Mouse (Mus musculus) G1E (cell line): ENCODE measurements around the gene Dolpp1. TPM values are rescaled to one million over a fixed set of nuclear protein-coding genes. Genes with fewer than 3 reads are reported as not detected.

ENCODE experiments used
- ATAC-seq: 2 replicates; pipeline ENCODE4 v1.8.0; 2016; ENCODE audit warnings: mild to moderate bottlenecking; ENCODE audit not compliant: insufficient number of reproducible peaks, poor library complexity, low FRiP score, severe bottlenecking; ENCODE audit errors: extremely low read depth
- DNase-seq: peaks from one replicate; pipeline ENCODE4 v3.0.0; 2012; ENCODE audit warnings: low spot score
- H3K27me3 ChIP-seq: 2 replicates; pipeline ENCODE4 v1.6.1; 2012; ENCODE audit warnings: mild to moderate bottlenecking, low read length, inconsistent platforms; ENCODE audit not compliant: insufficient read depth
- H3K36me3 ChIP-seq: replicated peaks from 2 replicates; pipeline ENCODE3; 2012; ENCODE audit warnings: mild to moderate bottlenecking, inconsistent platforms
- H3K4me1 ChIP-seq: 2 replicates; pipeline ENCODE4 v1.6.1; 2012; ENCODE audit warnings: low read depth, low read length, inconsistent platforms, mixed read lengths; ENCODE audit not compliant: insufficient read depth
- H3K4me3 ChIP-seq: 2 replicates; pipeline ENCODE4 v1.5.1; 2012; ENCODE audit warnings: low read depth, mild to moderate bottlenecking, inconsistent platforms, low read length, moderate library complexity, mixed read lengths
- H3K9me3 ChIP-seq: replicated peaks from 2 replicates; pipeline ENCODE4 v1.6.1; 2012; ENCODE audit warnings: inconsistent platforms
- CTCF ChIP-seq: IDR thresholded peaks from 2 replicates; pipeline ENCODE4 v1.5.1; 2012; ENCODE audit warnings: low read depth, low read length, inconsistent platforms, mixed read lengths
- GATA1 ChIP-seq: IDR thresholded peaks from 2 replicates; pipeline ENCODE4 v1.6.1; 2012; ENCODE audit warnings: borderline replicate concordance, low read length, inconsistent platforms, mixed read lengths
- GATA2 ChIP-seq: IDR thresholded peaks from 2 replicates; pipeline ENCODE4 v1.6.1; 2012; ENCODE audit warnings: low read depth, low read length, inconsistent platforms, borderline replicate concordance
- POLR2AphosphoS5 ChIP-seq: IDR thresholded peaks from 2 replicates; pipeline ENCODE4 v1.6.1; 2012; ENCODE audit warnings: low read depth, low read length, inconsistent platforms; ENCODE audit not compliant: insufficient replicate concordance
- TAL1 ChIP-seq: conservative IDR thresholded peaks from 2 replicates; pipeline ENCODE4 v1.6.1; 2012; ENCODE audit warnings: low read depth, low read length, inconsistent platforms, mixed read lengths
- polyA plus RNA-seq: library from polyadenylated mRNA; stranded (reverse); fragments of >175 nt; gene quantifications from 2 replicates; pipeline ENCODE4 v1.2.3, GENCODE M21; 2012
- total RNA-seq, 2 experiments: library from RNA; stranded (forward) in 1 of 2; stranded (reverse) in 1 of 2; fragments of 200-1000 nt in 1 of 2; fragments of >200 nt in 1 of 2; fragmentation: Nextera tagmentation in 1 of 2; gene quantifications; 2 replicates each; pipeline ENCODE4 v1.2.3; 2014 to 2017

The Dolpp1 gene
- total and polyA plus RNA-seq, 3 experiments: 17.3 to 25.8 (median 23.2) TPM

DNA sequence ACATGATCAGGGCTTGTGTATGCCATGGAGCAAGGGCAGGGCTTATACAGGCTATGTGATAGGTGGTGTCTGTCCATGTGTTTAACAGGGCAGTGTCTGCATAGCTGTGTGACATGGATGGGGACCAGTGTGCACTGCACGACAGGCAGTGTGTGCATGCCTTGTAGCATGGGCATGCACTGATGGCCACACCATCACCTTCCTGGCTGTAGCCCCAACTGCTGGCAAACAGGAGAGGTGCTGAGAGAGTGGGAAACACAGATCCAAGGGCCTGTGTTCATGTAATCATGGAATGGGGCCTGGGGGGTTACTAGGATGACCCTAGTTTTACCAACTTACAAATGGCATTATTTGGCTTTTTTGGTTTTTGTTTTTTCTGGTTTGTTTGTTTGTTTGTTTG lies 11.8 kb downstream of the Dolpp1 start:
- DNase-seq (no peak), ATAC-seq (no peak)
- TF ChIP-seq TAL1 (no peak), CTCF (no peak), GATA2 (no peak), GATA1 (no peak), POLR2AphosphoS5 (no peak)
- Histone ChIP-seq H3K9me3 (no peaks in the 10 kb centered on the region), H3K36me3 (peaks cover 98% of the 10 kb centered on the region), H3K4me1 (peaks cover 16% of the 10 kb centered on the region), H3K4me3 (peak overlapping the region; percentile 1; the same call in 1 of the 2 replicates), H3K27me3 (no peaks in the 10 kb centered on the region)

DNA sequence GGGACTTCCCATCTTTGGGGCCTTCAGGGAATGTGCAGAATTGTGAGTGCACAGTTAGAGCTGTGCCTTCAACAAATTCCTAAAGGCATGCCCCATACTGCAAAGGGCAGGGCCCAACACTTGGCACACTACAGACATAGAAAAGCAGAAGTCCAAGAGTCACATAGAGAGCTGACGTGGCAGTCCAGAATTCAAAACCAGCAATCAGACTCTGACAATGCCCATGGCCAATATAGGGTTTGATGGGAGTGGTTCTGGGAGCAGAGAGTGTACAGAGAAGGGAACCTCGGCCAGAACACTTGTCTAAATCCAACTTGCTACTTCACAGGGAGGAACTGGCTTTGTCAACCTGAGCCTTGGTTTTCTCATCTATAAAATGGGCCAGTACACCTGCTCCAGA lies 15.2 kb downstream of the Dolpp1 start:
- no peaks in the 10 kb centered on the region for H3K27me3 ChIP-seq
- no peak for TF ChIP-seq GATA1
- no peak for TF ChIP-seq POLR2AphosphoS5
- TF ChIP-seq TAL1: no peak
- TF ChIP-seq CTCF: no peak
- TF ChIP-seq GATA2: no peak
- no peak for ATAC-seq
- H3K4me3 ChIP-seq: no peak overlapping the region
- 0 out of 2 replicates have a peak, but pooled peaks cover 2% of the 10 kb centered on the region for H3K4me1 ChIP-seq
- no peak for DNase-seq
- peaks cover 96% of the 10 kb centered on the region for H3K36me3 ChIP-seq
- no peaks in the 10 kb centered on the region for H3K9me3 ChIP-seq

DNA sequence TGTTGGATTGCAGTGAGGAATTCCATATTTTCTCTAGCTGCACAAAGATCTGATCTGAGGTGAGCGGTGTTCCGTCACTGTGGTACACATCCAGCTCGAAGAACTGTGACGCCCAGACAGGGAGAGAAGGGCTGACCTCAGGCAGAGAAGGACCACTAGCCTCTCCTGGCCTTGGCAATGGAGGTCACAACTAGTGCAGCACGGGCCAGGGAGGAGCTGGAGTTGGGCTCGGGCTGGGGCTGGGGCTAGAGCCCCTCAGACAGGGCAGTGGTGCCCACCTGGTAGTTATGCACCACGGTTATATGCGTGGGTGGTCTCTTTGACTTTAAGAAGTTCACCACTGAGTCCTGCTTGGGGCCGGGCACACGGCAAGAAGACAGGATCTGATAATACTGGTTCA lies 15.7 kb downstream of the Dolpp1 start:
- no peak for ATAC-seq
- DNase-seq: no peak
- no peaks in the 10 kb centered on the region for H3K9me3 ChIP-seq
- H3K4me1 ChIP-seq: peaks cover 2% of the 10 kb centered on the region; the same call in 1 of the 2 replicates
- H3K27me3 ChIP-seq: no peaks in the 10 kb centered on the region
- H3K36me3 ChIP-seq: peaks cover 96% of the 10 kb centered on the region
- H3K4me3 ChIP-seq: no peak overlapping the region
- TF ChIP-seq POLR2AphosphoS5 (no peak), GATA1 (no peak), TAL1 (no peak), GATA2 (no peak), CTCF (no peak)

DNA sequence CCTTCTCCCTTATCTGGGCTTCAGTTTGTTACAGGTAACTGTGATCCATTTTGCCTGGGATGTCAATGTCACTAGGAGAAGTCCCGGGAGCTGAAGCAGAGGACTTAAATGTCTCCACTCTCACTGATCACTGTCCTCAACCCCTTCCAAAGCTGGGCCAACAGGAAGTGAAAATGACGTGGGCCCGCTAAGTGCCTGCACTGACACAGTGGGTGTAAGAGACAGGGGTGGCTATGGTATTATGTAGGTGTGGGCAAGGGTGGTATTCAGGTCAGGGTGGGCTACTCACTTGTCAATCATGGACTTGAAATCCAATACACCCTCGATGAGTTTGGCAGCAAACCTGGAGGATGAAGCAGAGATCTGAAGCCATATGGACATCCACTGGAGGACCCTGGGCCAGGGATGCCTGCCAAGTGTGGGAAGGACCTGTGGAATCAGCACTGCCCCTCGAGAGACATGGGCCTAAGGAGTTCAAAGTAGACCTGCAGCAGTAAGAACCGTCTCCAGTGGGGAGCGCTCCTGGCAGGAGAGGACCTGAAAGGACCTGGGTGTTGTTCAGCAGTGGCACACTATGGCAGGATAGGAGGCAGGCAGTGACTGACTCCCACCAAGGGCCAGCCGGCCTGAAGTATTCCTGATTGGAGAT lies 16.5 kb downstream of the Dolpp1 start:
- ATAC-seq (no peak), DNase-seq (no peak)
- Histone ChIP-seq H3K36me3 (peaks cover 96% of the 10 kb centered on the region), H3K9me3 (no peaks in the 10 kb centered on the region), H3K27me3 (no peaks in the 10 kb centered on the region), H3K4me3 (no peak overlapping the region), H3K4me1 (peaks cover 9% of the 10 kb centered on the region)
- TF ChIP-seq CTCF (no peak), GATA2 (no peak), GATA1 (no peak), TAL1 (no peak)

DNA sequence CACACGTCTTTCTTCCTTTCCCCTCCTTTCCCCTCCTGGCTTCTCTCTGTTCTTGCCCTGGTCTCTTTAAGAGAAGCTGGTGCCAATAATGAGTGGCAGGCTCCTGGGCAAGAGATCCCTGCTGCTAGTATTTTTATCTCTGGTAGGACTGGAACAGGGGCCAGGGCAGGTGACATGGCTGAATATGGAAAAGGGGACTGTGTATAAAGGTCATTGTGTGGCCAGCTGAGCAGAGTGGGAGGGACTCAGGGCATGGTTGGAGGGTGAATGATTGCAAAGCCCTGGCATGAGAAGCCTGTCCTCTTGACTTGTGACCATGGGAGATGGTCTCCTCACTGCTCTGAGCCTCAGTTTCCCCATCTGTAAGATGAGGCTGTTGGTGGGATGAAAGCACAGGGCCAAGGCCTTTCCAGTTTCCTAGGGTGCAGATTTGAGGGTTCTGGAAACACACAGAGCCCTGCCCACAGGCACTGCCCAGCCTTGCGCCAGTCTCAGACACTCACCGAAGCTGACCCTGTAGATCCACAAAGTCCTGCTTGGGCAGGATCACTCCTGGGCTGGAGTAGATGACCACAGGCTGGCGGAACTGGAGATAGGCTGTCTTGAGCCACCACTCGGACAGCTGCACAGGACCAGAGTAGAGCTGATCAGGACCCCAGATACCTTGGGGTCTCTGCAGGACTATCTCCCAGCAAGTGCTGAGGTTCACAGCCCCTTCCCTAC lies 17.6 kb downstream of the Dolpp1 start:
- no peak for ATAC-seq
- Histone ChIP-seq H3K4me3 (no peak overlapping the region), H3K36me3 (peaks cover 92% of the 10 kb centered on the region), H3K4me1 (peaks cover 18% of the 10 kb centered on the region), H3K27me3 (no peaks in the 10 kb centered on the region), H3K9me3 (no peaks in the 10 kb centered on the region)
- no peak for DNase-seq
- TF ChIP-seq POLR2AphosphoS5 (no peak), CTCF (no peak), GATA1 (no peak), GATA2 (no peak), TAL1 (no peak)

DNA sequence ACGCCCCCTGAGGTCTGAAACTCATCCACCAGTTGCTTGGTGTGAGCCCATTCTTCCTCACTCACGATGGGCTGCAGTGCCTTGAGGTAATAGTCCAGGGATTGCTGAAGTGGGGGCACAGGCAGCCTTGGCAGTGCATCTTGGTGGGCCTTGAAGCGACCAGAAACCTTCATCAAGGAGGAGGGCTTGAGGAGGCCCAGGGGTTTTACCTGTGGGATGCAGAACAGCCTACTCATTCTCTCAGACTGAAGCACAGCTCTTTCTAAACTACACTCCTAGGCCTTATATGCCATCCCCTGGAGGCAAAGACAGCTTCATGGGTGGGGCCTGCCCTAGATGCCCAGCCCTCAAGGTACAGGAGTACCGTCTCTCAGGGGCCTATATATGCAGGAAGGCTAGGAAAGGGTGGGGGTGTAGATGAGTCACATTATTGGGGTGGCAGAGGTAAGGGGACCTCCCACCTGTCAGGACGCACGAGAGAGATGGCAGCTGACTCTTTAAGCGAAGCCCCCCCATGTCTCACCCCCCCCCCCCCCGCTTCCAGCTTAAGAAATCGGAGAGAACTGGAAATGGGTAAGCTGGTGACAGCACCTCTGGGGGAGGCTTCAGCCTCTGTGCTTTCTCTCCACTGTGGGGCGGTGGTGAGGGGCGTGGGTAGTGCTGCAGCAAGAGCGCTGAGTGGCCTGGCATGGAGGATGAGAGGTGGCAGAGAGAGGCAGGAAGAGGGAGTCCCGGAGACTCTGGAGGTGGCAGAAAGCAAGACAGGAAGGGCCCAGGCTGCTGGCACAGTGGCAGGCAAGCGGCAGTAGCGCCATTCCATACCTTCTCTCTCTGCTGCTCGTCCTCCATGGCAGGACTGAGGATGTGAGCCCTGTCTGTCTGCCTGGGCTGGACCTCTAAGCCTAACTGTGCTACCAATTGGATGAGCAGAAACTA lies 21.3 kb downstream of the Dolpp1 start:
- Histone ChIP-seq H3K36me3 (peaks cover 63% of the 10 kb centered on the region), H3K9me3 (no peaks in the 10 kb centered on the region), H3K4me3 (no peak overlapping the region), H3K4me1 (peaks cover 37% of the 10 kb centered on the region), H3K27me3 (no peaks in the 10 kb centered on the region)
- no peak for ATAC-seq
- TF ChIP-seq TAL1: no peak
- no peak for TF ChIP-seq GATA1
- TF ChIP-seq POLR2AphosphoS5: no peak
- no peak for TF ChIP-seq GATA2
- TF ChIP-seq CTCF: no peak
- no peak for DNase-seq
